ENCODE assay signal across 8 mouse cellular contexts in the genomic region with DNA sequence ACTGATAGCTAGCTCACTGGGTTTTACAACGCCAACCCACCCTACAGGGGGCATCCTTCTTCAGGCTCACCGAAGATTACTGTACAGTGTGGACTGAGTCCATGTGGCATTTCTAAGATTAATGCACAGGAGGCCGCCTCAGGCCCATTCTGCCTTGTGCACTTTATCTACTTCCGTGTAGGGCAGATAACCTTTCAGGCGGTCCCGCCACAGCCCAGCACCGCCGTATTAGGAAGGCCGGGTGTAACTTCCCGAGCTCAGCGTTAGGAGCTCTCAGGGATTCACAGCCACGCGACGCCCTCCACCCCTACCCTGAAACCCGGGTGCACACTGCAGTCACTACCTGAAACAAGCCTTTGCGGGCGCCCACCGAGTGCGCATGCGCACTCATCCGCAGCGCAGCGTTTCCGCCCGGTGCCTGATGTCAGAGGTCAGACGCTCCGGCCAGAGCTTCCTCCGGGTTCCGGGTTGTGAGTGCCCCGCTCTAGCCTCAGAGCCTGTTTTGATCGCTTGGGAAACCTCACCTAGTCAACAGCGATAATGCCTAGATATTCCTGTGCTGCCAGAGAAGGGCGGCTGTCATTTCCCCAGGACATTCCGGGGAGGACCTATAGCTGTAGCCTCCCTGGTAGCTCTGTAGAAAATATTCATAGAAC. TPM values are rescaled to one million over a fixed set of nuclear protein-coding genes. Genes with fewer than 3 reads are reported as not detected.
DNase-seq lines count a peak whose midpoint lies in the region; ATAC-seq and TF ChIP-seq lines count a peak whose summit lies in the region.

No protein-coding gene starts in this region.

- H3K9ac ChIP-seq in forebrain, embryonic 13.5 days, result peak overlapping the region; percentile 73
- peak overlapping the region; percentile 78 for H3K9ac ChIP-seq in heart, postnatal 0 days (replicated peaks; ENCODE audit: low read depth, low read length)
- H3K9ac ChIP-seq in liver, embryonic 15.5 days, result peak overlapping the region; percentile 71
- H3K9ac ChIP-seq in neural tube, embryonic 11.5 days (ENCODE audit: low read length), result peak overlapping the region; percentile 43
- H3K9ac ChIP-seq in stomach, embryonic 16.5 days (ENCODE audit: low read length), result peak overlapping the region; percentile 87

- DNase-seq in CD8-positive naive resting alpha-beta T cell, adult 2 months (ENCODE audit: low read depth in 2 of 2, low spot score in 2 of 2), result peak; percentile 82 to 85
- peak; percentile 83 for DNase-seq in heart, postnatal 0 days (ENCODE audit: low spot score)
- DNase-seq in kidney, postnatal 36 days, result peak; percentile 92 to 93
- DNase-seq in neural tube, embryonic 11.5 days (ENCODE audit: low spot score), result peak; percentile 87

- TF ChIP-seq EP300 in heart, postnatal 0 days (IDR thresholded peaks at IDR 0.05; ENCODE audit: low read depth), result no peak

- peak; percentile 95 for ATAC-seq in cerebellum, adult (ENCODE audit: insufficient number of reproducible peaks, low FRiP score, low TSS enrichment)
- peak; percentile 92 for ATAC-seq in forebrain, embryonic 13.5 days
- peak; percentile 92 for ATAC-seq in heart, postnatal 0 days (ENCODE audit: insufficient read depth, low read depth)
- peak; percentile 88 for ATAC-seq in liver, embryonic 15.5 days (ENCODE audit: insufficient read depth)
- peak; percentile 91 for ATAC-seq in neural tube, embryonic 11.5 days (ENCODE audit: insufficient read depth, low FRiP score, low TSS enrichment)
- peak; percentile 90 for ATAC-seq in stomach, embryonic 16.5 days (ENCODE audit: insufficient read depth, low FRiP score)

- no peaks in the 10 kb centered on the region for H3K27me3 ChIP-seq in forebrain, embryonic 13.5 days
- H3K27me3 ChIP-seq in heart, postnatal 0 days (ENCODE audit: control insufficient read depth, insufficient read depth, low read length), result no peaks in the 10 kb centered on the region
- H3K27me3 ChIP-seq in liver, embryonic 15.5 days, result no peaks in the 10 kb centered on the region
- no peaks in the 10 kb centered on the region for H3K27me3 ChIP-seq in neural tube, embryonic 11.5 days (ENCODE audit: control insufficient read depth, insufficient read depth, low read length)
- H3K27me3 ChIP-seq in stomach, embryonic 16.5 days (ENCODE audit: control insufficient read depth, insufficient read depth, low read length), result no peaks in the 10 kb centered on the region

- no peaks in the 10 kb centered on the region for H3K36me3 ChIP-seq in forebrain, embryonic 13.5 days (ENCODE audit: poor library complexity, severe bottlenecking)
- peaks cover 15% of the 10 kb centered on the region; the same call in 1 of the 2 replicates for H3K36me3 ChIP-seq in heart, postnatal 0 days (replicated peaks; ENCODE audit: control insufficient read depth, insufficient read depth, low read length)
- 0 out of 2 replicates have a peak, but pooled peaks cover 2% of the 10 kb centered on the region for H3K36me3 ChIP-seq in liver, embryonic 15.5 days (replicated peaks)
- H3K36me3 ChIP-seq in neural tube, embryonic 11.5 days (ENCODE audit: control insufficient read depth, insufficient read depth, low read length), result no peaks in the 10 kb centered on the region
- no peaks in the 10 kb centered on the region for H3K36me3 ChIP-seq in stomach, embryonic 16.5 days (ENCODE audit: control insufficient read depth, insufficient read depth, low read length)

- peak overlapping the region; percentile 69 for H3K4me2 ChIP-seq in forebrain, embryonic 13.5 days
- H3K4me2 ChIP-seq in heart, postnatal 0 days (ENCODE audit: low read depth, low read length), result peak overlapping the region; percentile 75
- peak overlapping the region; percentile 72 for H3K4me2 ChIP-seq in liver, embryonic 15.5 days
- peak overlapping the region; percentile 52 for H3K4me2 ChIP-seq in neural tube, embryonic 11.5 days (ENCODE audit: low read depth)
- peak overlapping the region; percentile 73 for H3K4me2 ChIP-seq in stomach, embryonic 16.5 days (ENCODE audit: low read depth, low read length)

- 4% methylated on average over 34 of the region's 34 CpGs for WGBS in forebrain, embryonic 13.5 days
- under 1% methylated on average over 34 of the region's 34 CpGs for WGBS in heart, postnatal 0 days
- WGBS in liver, embryonic 15.5 days (ENCODE audit: insufficient replicate concordance), result under 1% methylated on average over 34 of the region's 34 CpGs
- 5% methylated on average over 34 of the region's 34 CpGs for WGBS in neural tube, embryonic 11.5 days
- WGBS in stomach, embryonic 16.5 days, result 2% methylated on average over 34 of the region's 34 CpGs

- H3K27ac ChIP-seq in forebrain, embryonic 13.5 days, result peak overlapping the region; percentile 59
- H3K27ac ChIP-seq in heart, postnatal 0 days (ENCODE audit: low read depth), result peak overlapping the region; percentile 94
- peak overlapping the region; percentile 93 for H3K27ac ChIP-seq in liver, embryonic 15.5 days (replicated peaks)
- no peak overlapping the region for H3K27ac ChIP-seq in neural tube, embryonic 11.5 days (ENCODE audit: low read depth, low read length)
- H3K27ac ChIP-seq in stomach, embryonic 16.5 days (ENCODE audit: low read length), result peak overlapping the region; percentile 91

- TF ChIP-seq CTCF in heart, postnatal 0 days (IDR thresholded peaks at IDR 0.05; ENCODE audit: low read depth), result peak; percentile 16; the same call in 1 of the 2 replicates

- H3K4me1 ChIP-seq in forebrain, embryonic 13.5 days, result peaks cover 16% of the 10 kb centered on the region
- peaks cover 10% of the 10 kb centered on the region for H3K4me1 ChIP-seq in heart, postnatal 0 days (ENCODE audit: control insufficient read depth, insufficient read depth)
- H3K4me1 ChIP-seq in liver, embryonic 15.5 days (replicated peaks), result peaks cover 61% of the 10 kb centered on the region
- no peaks in the 10 kb centered on the region for H3K4me1 ChIP-seq in neural tube, embryonic 11.5 days (ENCODE audit: control insufficient read depth, insufficient read depth, low read length)
- peaks cover 12% of the 10 kb centered on the region for H3K4me1 ChIP-seq in stomach, embryonic 16.5 days (ENCODE audit: control insufficient read depth, insufficient read depth, low read length)

- H3K9me3 ChIP-seq in forebrain, embryonic 13.5 days (replicated peaks), result no peaks in the 10 kb centered on the region
- no peaks in the 10 kb centered on the region for H3K9me3 ChIP-seq in heart, postnatal 0 days (replicated peaks; ENCODE audit: control insufficient read depth, low read length)
- H3K9me3 ChIP-seq in liver, embryonic 15.5 days (replicated peaks), result no peaks in the 10 kb centered on the region
- no peaks in the 10 kb centered on the region for H3K9me3 ChIP-seq in neural tube, embryonic 11.5 days (ENCODE audit: control insufficient read depth, low read length)
- no peaks in the 10 kb centered on the region for H3K9me3 ChIP-seq in stomach, embryonic 16.5 days (replicated peaks; ENCODE audit: control insufficient read depth, low read length)

- H3K4me3 ChIP-seq in forebrain, embryonic 13.5 days, result peak overlapping the region; percentile 54
- peak overlapping the region; percentile 75 for H3K4me3 ChIP-seq in heart, postnatal 0 days (ENCODE audit: low read depth, low read length)
- H3K4me3 ChIP-seq in liver, embryonic 15.5 days (replicated peaks), result peak overlapping the region; percentile 71
- peak overlapping the region; percentile 37 for H3K4me3 ChIP-seq in neural tube, embryonic 11.5 days (ENCODE audit: low read depth, low read length)
- peak overlapping the region; percentile 65 for H3K4me3 ChIP-seq in stomach, embryonic 16.5 days (replicated peaks; ENCODE audit: low read length)

RNA-seq across cellular contexts. Expression of a gene that starts 6.0 kb away (rescaled TPM):
- polyA plus RNA-seq in forebrain, embryonic 13.5 days (2015; fragmentation: Nextera tagmentation; extraction: Ambion mirVana), result 26.9 and 30.6 TPM in 2 replicates
- total RNA-seq in heart, postnatal 0 days (2014; rRNA removed; ENCODE audit: low replicate concordance), result 25.7 and 34.3 TPM in 2 replicates
- polyA plus RNA-seq in heart, postnatal 0 days (2015; fragmentation: Nextera tagmentation; extraction: Ambion mirVana), result 27.0 and 29.3 TPM in 2 replicates
- polyA plus RNA-seq in liver, embryonic 15.5 days (2015; fragmentation: Nextera tagmentation; extraction: Ambion mirVana), result 18.7 and 20.4 TPM in 2 replicates
- 20.1 and 21.6 TPM in 2 replicates for polyA plus RNA-seq in neural tube, embryonic 11.5 days (2014; fragmentation: Nextera tagmentation; extraction: Ambion mirVana)
- 40.8 and 44.9 TPM in 2 replicates for polyA plus RNA-seq in stomach, embryonic 16.5 days (2015; fragmentation: Nextera tagmentation; extraction: Ambion mirVana)

RNA-seq across cellular contexts. Expression of a gene that starts 6.5 kb away (rescaled TPM):
- polyA plus RNA-seq in forebrain, embryonic 13.5 days (2015; fragmentation: Nextera tagmentation; extraction: Ambion mirVana), result 1.6 and 2.1 TPM in 2 replicates
- 6.2 and 13.5 TPM in 2 replicates for total RNA-seq in heart, postnatal 0 days (2014; rRNA removed; ENCODE audit: low replicate concordance)
- 3.6 and 3.9 TPM in 2 replicates for polyA plus RNA-seq in heart, postnatal 0 days (2015; fragmentation: Nextera tagmentation; extraction: Ambion mirVana)
- 1.9 and 2.0 TPM in 2 replicates for polyA plus RNA-seq in liver, embryonic 15.5 days (2015; fragmentation: Nextera tagmentation; extraction: Ambion mirVana)
- 0.90 and 0.92 TPM in 2 replicates for polyA plus RNA-seq in neural tube, embryonic 11.5 days (2014; fragmentation: Nextera tagmentation; extraction: Ambion mirVana)
- 4.2 and 4.3 TPM in 2 replicates for polyA plus RNA-seq in stomach, embryonic 16.5 days (2015; fragmentation: Nextera tagmentation; extraction: Ambion mirVana)
